Mouse (Mus musculus): ENCODE measurements at regions not wholly inside any gene's neighbourhood (a gene's known extent, or its start where the extent isn't known, plus 50 kb on each side); places are given as distances from the start of the nearest gene placed in this dataset.

DNA sequence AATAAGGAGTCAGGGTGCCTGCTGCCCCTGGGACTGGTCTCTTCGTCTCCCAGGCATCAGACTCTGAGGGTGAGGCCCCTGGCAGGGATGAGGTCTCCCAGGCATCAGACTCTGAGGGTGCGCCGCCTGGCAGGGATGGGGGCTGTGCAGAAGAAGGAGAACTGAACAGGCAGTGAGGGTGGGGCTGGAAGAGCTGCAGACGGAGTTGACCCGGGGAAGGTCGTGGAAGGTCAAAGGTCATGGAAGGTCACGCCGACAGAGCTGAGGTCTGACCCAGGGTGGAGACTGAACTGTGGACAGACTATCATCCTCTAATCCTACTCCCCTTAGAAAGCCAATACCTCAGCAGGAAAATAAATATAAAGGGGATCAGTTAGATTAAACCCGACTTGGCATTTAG is 50.6 kb upstream of the Grik3 start:
- DNase-seq (ENCODE audit: low spot score in 2 of 2): no peak

- no peak for DNase-seq (ENCODE audit: low spot score in 2 of 2)
Observed at GRCm38 (mm10) chr4:125437161-125437822, 53.2 kb upstream of the Grik3 start.

DNA sequence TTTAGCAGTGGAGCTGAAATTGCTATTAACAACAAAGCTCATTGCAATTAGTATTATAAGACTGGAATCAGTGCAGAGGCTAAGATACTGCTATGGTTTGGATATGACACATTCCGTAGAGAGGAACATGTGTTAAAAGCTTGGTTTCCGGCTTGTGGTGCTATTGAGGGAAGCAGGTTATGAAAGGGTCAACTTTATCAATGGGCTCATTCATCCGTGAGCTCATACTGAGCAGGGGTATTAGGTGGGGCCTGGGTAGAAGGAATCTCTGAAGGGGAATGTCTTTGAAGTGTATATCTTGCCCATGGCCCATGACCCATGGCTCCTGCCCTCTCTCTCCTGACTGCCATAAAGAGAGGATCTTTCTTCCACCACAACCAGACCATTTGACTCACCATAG is 57.0 kb upstream of the Grik3 start:
- no peak for DNase-seq (ENCODE audit: low spot score in 2 of 2)

DNA sequence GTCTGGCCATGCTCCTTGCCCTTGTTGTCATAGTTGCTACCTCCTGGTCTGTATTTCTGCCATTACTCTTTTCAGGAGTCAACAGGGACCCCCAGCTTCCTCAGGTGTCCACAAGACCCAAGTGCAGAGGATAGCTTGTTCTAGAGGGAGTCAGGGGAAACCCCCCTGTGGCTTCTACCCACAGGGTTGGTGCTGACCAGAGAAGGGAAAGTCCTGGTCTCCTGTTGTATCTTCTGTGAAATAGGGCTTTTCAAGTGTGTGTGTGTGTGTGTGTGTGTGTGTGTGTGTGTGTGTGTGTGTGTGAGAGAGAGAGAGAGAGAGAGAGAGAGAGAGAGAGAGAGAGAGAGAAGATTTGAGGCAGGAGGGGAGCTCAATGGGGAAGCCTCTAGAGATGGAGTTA is 58.9 kb upstream of the Grik3 start:
- DNase-seq (ENCODE audit: low spot score in 2 of 2): no peak

- DNase-seq (ENCODE audit: low spot score in 2 of 2): no peak
Observed at GRCm38 (mm10) chr4:125430845-125431244, 59.7 kb upstream of the Grik3 start.

- DNase-seq (ENCODE audit: low spot score in 2 of 2): no peak
Observed at GRCm38 (mm10) chr4:125428736-125429135, 61.8 kb upstream of the Grik3 start.

DNA sequence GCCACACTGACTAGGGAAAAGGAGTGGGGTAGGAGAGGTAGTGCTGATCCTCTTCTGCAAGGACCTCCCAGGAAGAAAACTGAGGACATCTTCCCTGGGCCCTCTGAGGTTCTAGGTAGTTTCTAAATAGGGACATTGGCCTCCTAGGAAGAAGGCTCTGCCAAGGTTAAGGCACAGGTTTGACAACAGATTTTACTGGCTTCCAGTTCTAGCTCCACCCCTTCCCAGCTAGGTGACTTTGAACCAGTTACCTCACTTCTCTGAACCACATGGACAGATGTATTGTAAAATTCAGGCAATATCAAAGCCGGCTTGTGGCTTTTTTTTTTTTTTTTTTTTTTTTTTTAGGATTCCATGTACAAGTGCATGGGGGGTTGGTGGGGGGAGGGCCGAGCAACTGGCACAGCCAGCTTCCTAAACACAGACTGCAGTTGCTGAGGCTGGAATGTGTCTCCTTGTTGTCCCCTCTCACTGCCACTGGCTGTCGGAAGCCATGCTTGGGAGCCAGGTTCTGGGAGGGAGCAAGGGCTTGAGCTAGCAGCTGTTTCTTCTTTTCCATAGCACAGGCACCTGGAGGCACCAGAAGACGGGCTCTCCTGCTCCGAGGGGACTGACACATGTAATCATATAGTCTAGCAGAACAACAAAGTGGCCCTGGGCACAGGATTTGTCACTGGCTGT is 69.8 kb upstream of the Grik3 start:
- DNase-seq (ENCODE audit: low spot score in 2 of 2): no peak

DNA sequence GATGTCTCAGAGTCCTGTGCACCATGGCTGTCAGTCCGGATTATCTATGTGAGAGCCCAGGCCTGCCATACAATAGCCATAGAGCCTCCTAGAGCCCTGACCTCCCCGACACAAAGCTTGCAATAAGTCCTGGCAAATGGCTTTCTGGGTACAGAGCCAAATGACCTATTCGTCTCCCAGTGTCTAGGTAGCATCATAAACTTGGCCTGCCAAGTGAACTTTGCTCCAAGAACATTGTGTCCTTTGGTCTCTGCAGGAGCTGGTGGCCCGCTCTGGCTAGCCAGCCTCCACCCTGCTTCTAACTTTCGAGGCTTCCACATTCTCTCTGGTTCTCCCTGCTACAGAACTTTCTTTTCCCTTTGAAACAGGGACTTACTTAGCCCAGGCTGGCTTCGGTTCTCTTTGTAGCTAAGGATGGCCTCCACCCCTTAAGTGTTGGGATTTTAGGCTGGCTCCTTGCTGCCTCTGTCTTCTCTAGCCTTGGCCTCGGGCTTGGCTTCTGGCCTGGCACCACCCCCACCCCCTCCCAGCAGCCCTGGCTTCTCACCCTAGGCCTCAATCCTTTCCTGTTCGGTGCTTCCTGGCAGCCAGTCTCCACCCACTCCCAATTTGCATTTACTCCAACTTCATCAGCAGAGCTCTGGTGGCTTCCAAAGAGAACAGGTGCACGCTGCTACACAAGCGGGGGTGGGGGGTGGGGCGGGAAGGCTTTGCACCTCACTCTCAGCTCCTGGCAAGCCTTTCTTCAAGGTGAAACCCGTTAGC is 70.8 kb upstream of the Grik3 start:
- DNase-seq (ENCODE audit: low spot score in 2 of 2): no peak

- DNase-seq (ENCODE audit: low spot score in 2 of 2): no peak
Observed at GRCm38 (mm10) chr4:125415308-125415707, 75.2 kb upstream of the Grik3 start.

GRCm38 (mm10) chr4:125413833-125414719 is 76.4 kb upstream of the Grik3 start:
- DNase-seq (ENCODE audit: low spot score in 2 of 2): no peak

- no peak for DNase-seq (ENCODE audit: low spot score in 2 of 2)
Observed at GRCm38 (mm10) chr4:125410736-125411441, 79.6 kb upstream of the Grik3 start.

GRCm38 (mm10) chr4:125399376-125400112 is 91.0 kb upstream of the Grik3 start:
- no peak for DNase-seq (ENCODE audit: low spot score in 2 of 2)

DNA sequence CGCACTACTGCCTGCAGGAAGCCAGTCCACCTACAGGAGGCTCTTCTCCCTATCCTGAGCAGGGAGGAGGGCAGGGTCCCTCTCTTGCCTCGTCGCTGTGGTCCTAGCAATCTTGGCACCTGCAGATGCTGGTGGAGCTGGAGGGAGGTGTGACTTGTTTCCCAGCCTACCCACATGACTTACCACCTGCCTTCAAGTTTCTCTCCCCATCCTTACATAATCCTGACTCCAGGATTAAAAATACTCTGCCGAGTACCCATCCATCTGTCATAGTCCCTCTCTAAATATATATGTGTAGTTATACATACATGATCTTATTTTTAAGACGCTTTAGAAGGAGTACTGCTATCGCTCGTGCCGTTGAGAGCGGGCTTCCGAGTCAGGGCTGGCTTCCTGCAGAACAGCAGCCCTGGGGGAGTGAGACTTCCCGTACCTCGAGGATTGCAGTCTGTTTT is 93.5 kb upstream of the Grik3 start:
- no peak for DNase-seq (ENCODE audit: low spot score in 2 of 2)

DNA sequence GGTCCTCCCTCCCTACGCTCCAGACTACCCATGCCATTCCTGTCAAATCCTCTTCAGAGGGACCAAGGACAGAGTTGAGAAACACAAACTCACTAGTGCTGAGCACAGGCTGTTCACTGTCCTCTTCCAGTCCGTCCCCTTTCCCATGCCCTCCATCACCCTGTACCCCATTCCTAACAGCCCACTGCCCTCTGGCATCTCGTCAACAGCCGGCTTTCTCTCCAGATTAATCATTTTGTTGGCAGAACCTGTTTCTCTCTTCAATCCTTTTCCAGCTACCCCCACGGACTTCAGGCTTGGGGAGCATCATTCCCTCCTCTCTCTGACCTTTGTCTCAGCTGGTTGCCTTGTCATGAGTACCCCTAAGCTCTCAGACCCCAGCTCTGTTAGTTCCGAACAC is 99.2 kb upstream of the Grik3 start:
- no peak for DNase-seq (ENCODE audit: low spot score in 2 of 2)

DNA sequence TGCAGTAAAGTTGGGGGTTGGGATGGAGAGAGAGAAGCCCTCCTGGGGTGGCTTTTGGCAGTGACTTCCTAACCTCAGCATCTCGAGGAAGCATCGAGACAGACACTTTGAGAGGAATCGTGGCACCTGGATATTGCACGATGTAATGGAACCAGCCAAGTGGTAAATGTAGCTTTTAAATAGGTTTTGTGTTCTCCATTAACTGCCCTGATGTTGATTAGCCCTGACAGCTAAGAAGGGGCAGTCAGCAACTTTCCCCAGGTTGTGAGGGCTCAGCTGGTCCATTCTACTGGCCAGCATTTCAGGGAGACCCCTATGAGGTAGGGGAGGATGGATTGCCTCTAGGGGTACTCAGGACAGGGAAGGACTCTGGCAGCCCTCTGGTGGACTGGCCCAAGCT is 104.7 kb upstream of the Grik3 start:
- no peak for DNase-seq (ENCODE audit: low spot score in 2 of 2)

DNA sequence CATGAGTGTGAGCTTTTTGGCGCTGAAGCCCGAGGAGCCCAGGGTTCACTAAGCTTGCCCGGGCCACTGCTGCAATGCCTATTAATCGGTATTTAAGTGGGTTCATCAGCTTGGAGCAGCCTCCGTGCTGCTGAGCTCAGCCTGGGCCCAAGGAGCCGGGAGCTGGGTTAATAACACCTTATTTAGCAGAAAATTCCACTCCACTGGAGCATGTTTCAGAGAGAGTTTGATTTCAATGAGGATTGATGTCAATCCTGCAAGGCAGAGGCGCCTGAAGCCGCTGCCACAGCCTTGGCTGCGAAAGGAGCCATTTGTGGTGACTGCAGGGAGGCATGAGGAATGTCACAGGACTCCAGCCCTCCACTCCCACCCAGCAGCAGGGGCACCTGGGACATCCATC is 126.5 kb upstream of the Grik3 start:
- no peak for DNase-seq (ENCODE audit: low spot score in 2 of 2)

DNA sequence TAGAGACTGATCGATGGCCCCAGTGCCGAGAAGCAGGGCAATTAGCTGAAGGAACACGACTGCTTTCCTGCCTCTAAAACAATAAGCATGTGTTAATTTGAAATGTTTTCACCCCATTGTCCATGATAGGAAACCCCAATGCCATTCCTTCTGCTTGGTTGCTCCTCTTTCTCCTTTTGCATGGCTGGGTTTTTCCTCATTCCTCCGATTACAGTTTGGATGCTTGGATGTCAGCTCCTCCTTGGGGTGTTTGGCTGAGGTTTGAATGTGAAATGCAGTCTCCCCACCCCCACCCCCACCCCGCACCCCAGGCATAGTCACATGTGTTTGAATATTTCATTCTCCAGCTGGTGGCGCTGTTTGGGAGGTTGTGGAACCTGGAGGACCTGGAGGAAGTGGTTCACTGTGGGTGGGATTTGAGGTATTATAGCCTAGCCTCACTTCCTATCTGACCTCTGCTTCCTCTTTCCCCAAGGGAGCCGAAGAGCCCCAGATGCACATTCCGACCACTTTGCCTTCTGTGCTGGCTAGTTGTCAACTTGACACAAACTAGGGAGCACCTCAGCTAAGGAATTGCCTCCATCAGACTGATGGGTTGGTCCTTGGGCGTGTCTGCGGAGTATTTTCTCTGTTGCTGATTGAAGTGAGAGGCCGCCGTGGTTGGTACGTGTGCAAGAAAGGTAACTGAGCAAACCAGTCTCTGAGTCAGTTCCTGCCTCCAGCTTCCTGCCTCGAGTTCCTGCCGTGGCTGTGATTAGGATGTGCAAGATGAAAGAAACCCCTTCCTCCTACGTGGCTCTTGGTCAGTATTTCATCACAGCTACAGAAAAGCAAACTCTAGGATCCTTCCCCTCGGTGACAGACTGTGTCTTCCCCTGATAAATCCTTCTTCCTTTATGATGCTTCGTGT is 128.6 kb upstream of the Grik3 start:
- no peak for DNase-seq (ENCODE audit: low spot score in 2 of 2)

DNA sequence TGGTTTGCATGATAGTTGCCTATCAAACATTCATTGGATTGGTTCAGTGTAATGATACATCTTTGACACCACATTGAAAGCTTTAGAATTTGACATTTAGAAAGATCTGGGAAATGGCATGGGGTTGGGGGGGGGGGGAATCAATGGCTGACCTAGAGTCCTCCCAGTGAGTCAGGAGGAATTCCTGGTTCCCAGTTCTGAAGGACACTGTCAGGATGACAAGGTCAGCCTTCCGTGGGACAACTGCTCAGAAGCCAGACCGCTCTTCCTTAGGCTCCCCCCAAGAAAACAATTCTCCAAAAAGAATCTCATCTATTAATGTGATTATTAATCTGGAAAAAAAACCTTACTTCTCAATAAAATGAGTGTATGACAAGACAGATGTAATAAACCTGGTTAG is 132.1 kb upstream of the Grik3 start:
- no peak for DNase-seq (ENCODE audit: low spot score in 2 of 2)

GRCm38 (mm10) chr4:125356441-125356840 is 134.1 kb upstream of the Grik3 start:
- DNase-seq (ENCODE audit: low spot score in 2 of 2): no peak
